Mouse (Mus musculus): Measurements from ENCODE around the gene Pkd1.

DNA sequence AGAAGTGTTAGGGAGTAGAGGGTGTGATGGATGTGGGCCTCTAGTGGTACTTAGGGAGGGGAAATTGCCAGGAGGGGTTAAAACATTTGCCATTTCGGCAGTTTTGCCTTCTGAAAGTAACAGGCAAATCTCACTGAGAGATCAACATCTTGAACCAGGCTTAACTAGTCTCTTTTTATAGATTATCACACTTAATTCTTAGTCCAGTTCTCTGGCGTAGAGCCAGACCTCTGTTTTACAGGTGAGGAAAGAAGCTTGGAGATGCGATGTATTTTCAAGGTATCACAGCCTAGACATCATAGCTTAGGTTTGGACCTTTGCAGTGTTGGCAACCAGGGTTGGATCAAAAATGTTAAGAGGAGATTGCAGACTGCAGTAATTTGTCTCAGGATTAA, 1.4 kb downstream of the Pkd1 start:
- no peak for TF ChIP-seq CTCF (IDR thresholded peaks at IDR 0.05; ENCODE audit: control insufficient read depth, insufficient read depth, insufficient replicate concordance, low read depth, low read length)
- TF ChIP-seq POLR2A (IDR thresholded peaks at IDR 0.05; ENCODE audit: control insufficient read depth, low read depth, low read length), result no peak

Data from testis, adult 2 months (tissue).